Mouse (Mus musculus): ENCODE measurements around the gene L3mbtl3.

GRCm38 (mm10) chr10:26351129-26351738 lies 24.5 kb downstream of the L3mbtl3 start:
- TF ChIP-seq MAX (IDR thresholded peaks at IDR 0.05; ENCODE audit: low read depth) = no peak
- TF ChIP-seq TCF3 (IDR thresholded peaks at IDR 0.05; ENCODE audit: insufficient read length, low read depth) = no peak
- no peak for TF ChIP-seq CEBPB (IDR thresholded peaks at IDR 0.05; ENCODE audit: insufficient read depth, poor library complexity, severe bottlenecking)
- no peak for TF ChIP-seq POLR2AphosphoS2 (IDR thresholded peaks at IDR 0.05; ENCODE audit: insufficient read length, low read depth)
- TF ChIP-seq POLR2A (IDR thresholded peaks at IDR 0.05; ENCODE audit: insufficient read length, low read depth) = no peak
- TF ChIP-seq USF1 (IDR thresholded peaks at IDR 0.05; ENCODE audit: low read depth) = no peak
- TF ChIP-seq TCF12 (IDR thresholded peaks at IDR 0.05; ENCODE audit: insufficient read depth, poor library complexity, severe bottlenecking) = no peak
- no peak for TF ChIP-seq E2F4 (IDR thresholded peaks at IDR 0.05; ENCODE audit: insufficient read depth)
- no peak for TF ChIP-seq MYOG (IDR thresholded peaks at IDR 0.05; ENCODE audit: control insufficient read depth in 1 of 3, insufficient read depth in 1 of 3, insufficient read length in 2 of 3, low read depth in 2 of 3)
- TF ChIP-seq REST (IDR thresholded peaks at IDR 0.05; ENCODE audit: insufficient read depth, insufficient read length) = no peak
- TF ChIP-seq MYOD1 (IDR thresholded peaks at IDR 0.05; ENCODE audit: control insufficient read depth in 1 of 3, insufficient read length in 2 of 3, low read depth in 2 of 3) = no peak
- no peak for TF ChIP-seq SRF (IDR thresholded peaks at IDR 0.05; ENCODE audit: control insufficient read depth, insufficient read length, low read depth)

Data from myocyte (in vitro differentiated cells).